Mouse (Mus musculus): ENCODE measurements at regions not wholly inside any gene's neighbourhood (a gene's known extent, or its start where the extent isn't known, plus 50 kb on each side); places are given as distances from the start of the nearest gene placed in this dataset.

DNA sequence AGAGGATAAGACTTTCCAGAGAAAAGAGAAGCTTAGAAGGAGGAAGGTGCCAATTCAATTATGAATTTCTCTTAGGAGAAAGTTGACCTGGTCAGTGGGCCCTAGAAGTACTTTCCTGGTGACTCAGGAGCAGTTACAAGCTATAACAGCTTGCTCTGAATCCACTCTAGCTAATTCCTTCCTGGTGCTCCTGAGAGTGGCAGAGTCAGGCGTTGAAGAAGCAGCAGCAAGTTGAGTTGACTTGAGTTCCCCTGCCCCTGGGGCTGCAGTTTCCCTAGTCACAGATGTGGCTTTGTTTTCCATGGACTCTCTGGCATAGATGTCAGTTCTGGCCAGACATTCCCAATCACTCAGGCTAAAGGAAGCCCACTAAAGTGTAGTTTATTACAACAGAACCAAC lies 85.9 kb downstream of the Osr1 start:
- DNase-seq (ENCODE audit: low spot score) = peak; percentile 30
- H3K9me3 ChIP-seq = no peaks in the 10 kb centered on the region
- no peak overlapping the region for H3K4me3 ChIP-seq
- H3K27me3 ChIP-seq (replicated peaks; ENCODE audit: low read depth, poor library complexity, severe bottlenecking) = no peaks in the 10 kb centered on the region
- H3K4me1 ChIP-seq = peaks cover 19% of the 10 kb centered on the region
- no peaks in the 10 kb centered on the region for H3K36me3 ChIP-seq (replicated peaks)
- no peak overlapping the region for H3K27ac ChIP-seq (replicated peaks)
- 14% methylated on average over 1 of the region's 1 CpGs for WGBS

DNA sequence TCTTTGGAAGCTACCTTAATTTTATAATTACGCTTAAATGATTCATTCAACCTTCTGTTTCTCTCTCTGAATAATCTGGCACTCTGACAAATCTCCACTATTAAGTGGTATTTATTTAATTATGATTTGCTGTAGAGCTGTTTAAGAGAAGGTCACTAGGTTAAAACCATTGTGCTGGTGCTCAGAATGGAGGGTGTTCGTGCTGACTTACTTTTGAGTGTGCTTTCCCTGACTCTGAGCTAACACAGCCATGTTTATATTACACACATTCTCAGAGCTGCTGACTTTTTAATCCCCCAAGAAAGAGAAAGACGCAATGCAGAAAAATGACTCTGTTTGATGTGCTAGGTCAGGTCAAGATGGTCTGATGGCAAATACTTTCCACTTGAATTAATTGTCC lies 86.4 kb downstream of the Osr1 start:
- Histone ChIP-seq H3K27me3 (replicated peaks; ENCODE audit: low read depth, poor library complexity, severe bottlenecking) (no peaks in the 10 kb centered on the region), H3K9me3 (no peaks in the 10 kb centered on the region), H3K27ac (replicated peaks) (no peak overlapping the region), H3K36me3 (replicated peaks) (no peaks in the 10 kb centered on the region), H3K4me3 (no peak overlapping the region), H3K4me1 (peaks cover 19% of the 10 kb centered on the region)
- WGBS = 43% methylated on average over 3 of the region's 3 CpGs
- DNase-seq (ENCODE audit: low spot score) = no peak

DNA sequence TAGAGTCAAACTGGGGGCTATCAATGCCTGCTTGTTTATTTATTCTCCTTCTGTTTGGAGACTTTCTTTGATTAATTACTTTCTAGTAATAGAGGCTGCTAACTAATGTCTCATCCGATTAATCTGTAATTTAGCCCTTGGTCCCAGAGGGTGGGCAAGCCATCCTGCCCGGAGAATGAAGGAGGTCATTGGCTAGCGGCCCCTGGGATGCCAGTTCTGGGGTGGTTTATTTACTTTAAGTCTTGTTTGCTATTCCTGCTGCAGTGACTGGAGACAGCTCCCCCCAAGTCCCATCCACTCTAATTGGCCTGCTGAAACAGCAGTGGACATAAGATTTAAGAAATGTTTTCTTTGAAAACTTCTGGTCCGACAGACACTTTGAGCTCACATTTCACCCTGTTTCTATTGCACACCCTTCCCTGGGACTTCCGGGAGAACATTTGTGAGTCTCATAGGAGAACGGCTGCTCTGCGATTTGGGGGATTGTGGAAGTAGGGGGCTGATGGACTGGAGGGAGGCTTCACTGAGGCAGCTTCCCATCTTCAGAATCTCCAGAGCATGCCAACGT lies 87.4 kb downstream of the Osr1 start:
- H3K4me1 ChIP-seq = peaks cover 19% of the 10 kb centered on the region
- 47% methylated on average over 8 of the region's 8 CpGs for WGBS
- H3K4me3 ChIP-seq = no peak overlapping the region
- H3K27ac ChIP-seq (replicated peaks) = no peak overlapping the region
- no peaks in the 10 kb centered on the region for H3K27me3 ChIP-seq (replicated peaks; ENCODE audit: low read depth, poor library complexity, severe bottlenecking)
- H3K36me3 ChIP-seq (replicated peaks) = no peaks in the 10 kb centered on the region
- DNase-seq (ENCODE audit: low spot score) = peak; percentile 31
- no peaks in the 10 kb centered on the region for H3K9me3 ChIP-seq

DNA sequence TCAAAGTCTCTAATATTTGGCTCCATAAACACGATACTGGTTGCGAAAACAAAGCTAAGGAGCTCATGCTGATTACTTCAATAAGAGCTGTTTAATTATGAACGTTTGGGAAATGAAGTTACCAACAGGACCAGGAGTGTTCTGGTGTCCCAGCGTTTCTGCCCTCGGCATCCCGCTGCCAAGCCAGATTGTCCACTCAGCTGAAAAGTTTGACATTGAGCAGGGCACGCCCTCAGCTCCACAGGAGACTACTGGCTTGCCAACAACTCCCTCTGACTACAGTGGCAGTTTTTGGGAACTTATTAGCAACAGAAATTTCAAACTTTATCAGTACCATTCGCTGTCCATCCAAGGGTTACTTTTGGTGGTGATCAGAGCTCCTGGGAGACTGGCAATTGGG lies 87.9 kb downstream of the Osr1 start:
- no peak for DNase-seq (ENCODE audit: low spot score)
- Histone ChIP-seq H3K27ac (replicated peaks) (no peak overlapping the region), H3K27me3 (replicated peaks; ENCODE audit: low read depth, poor library complexity, severe bottlenecking) (no peaks in the 10 kb centered on the region), H3K36me3 (replicated peaks) (no peaks in the 10 kb centered on the region), H3K4me1 (peaks cover 19% of the 10 kb centered on the region), H3K4me3 (no peak overlapping the region), H3K9me3 (no peaks in the 10 kb centered on the region)
- WGBS = 67% methylated on average over 8 of the region's 8 CpGs

DNA sequence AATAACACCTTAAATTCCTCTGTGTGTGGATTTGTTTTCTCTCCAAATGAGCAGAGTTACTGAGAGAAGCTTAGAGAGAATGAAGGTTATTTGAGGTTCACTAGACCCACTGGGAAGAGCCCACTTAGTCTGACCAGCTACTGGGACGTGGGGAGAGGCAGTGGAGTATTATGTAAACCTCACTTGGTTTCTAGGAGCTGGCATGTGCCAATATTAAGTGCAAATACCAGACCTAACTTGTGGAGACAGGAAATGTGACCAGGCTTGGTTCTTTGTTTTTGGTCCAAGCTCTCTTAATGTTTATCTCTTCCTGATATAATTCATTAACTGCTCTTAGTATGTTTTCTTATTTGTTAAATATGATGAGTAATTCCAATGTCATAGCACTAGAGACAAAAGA lies 90.4 kb downstream of the Osr1 start:
- DNase-seq (ENCODE audit: low spot score) = no peak
- H3K4me3 ChIP-seq = no peak overlapping the region
- WGBS = 54% methylated on average over 1 of the region's 1 CpGs
- no peaks in the 10 kb centered on the region for H3K9me3 ChIP-seq
- peaks cover 19% of the 10 kb centered on the region for H3K4me1 ChIP-seq
- no peak overlapping the region for H3K27ac ChIP-seq (replicated peaks)
- no peaks in the 10 kb centered on the region for H3K27me3 ChIP-seq (replicated peaks; ENCODE audit: low read depth, poor library complexity, severe bottlenecking)
- H3K36me3 ChIP-seq (replicated peaks) = no peaks in the 10 kb centered on the region

DNA sequence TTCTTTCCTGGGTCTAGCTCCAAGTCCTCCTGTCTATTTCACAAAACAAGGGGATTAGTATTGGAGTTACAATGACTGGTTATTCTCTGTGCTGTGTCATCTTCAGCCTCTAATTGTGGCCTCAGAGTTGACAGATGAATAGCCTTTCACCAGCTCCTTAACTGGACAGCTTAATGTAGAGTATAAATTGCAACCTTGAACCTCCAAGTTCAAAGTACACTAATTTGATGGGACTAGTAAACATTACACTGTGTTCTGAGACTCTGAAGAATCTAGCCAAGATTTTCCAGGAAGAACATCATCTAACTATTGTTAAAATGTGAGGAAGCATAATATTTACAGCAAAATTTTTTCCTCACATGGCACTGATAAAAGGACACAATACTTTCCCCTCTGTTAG lies 118.9 kb downstream of the Osr1 start:
- no peak for DNase-seq (ENCODE audit: low spot score)
- Histone ChIP-seq H3K36me3 (replicated peaks) (no peaks in the 10 kb centered on the region), H3K4me1 (no peaks in the 10 kb centered on the region), H3K9me3 (no peaks in the 10 kb centered on the region), H3K4me3 (no peak overlapping the region), H3K27ac (replicated peaks) (no peak overlapping the region), H3K27me3 (replicated peaks; ENCODE audit: low read depth, poor library complexity, severe bottlenecking) (no peaks in the 10 kb centered on the region)

DNA sequence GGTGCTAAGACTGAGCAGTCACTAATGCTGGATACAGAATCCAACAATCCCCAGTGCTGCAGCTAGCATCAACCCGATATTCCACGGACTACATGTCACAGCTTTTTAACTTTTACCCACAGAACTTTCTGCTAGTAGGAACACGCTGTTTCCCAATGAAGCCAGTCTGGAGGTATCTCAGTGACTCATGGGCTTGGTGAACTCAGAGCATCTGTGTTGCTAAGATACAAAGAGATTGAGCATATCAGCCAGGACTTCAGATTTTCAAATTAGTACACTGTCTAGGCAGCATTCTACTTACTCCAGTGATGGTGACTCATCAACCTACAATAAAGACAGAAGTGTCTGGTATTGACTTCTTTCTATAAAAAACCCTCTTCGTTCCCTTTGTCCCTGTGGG lies 119.6 kb downstream of the Osr1 start:
- DNase-seq (ENCODE audit: low spot score) = no peak
- no peak overlapping the region for H3K4me3 ChIP-seq
- 89% methylated on average over 4 of the region's 4 CpGs for WGBS
- no peak overlapping the region for H3K27ac ChIP-seq (replicated peaks)
- no peaks in the 10 kb centered on the region for H3K27me3 ChIP-seq (replicated peaks; ENCODE audit: low read depth, poor library complexity, severe bottlenecking)
- no peaks in the 10 kb centered on the region for H3K4me1 ChIP-seq
- H3K9me3 ChIP-seq = no peaks in the 10 kb centered on the region
- no peaks in the 10 kb centered on the region for H3K36me3 ChIP-seq (replicated peaks)

DNA sequence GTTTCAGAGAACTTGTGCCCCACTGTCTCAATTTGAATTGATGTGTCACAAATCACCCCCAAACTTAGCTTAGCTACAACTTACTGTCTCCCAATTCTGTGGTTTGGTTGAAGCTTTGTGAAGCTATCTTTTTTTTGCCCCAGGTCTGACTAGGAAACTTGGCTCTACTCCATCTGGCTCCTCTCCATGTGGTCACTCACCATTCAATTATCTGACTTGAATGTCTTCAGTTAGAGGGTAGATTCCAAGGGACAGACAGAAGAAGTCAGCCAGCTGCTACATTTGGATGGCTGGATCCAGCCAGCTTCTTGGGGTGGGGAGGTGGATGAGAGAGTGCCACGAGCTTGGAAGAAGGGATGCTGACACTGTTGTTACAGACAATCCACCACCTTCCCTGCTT lies 163.0 kb downstream of the Osr1 start:
- DNase-seq (ENCODE audit: low spot score) = no peak
- no peaks in the 10 kb centered on the region for H3K36me3 ChIP-seq (replicated peaks)
- WGBS = 83% methylated on average over 1 of the region's 1 CpGs

DNA sequence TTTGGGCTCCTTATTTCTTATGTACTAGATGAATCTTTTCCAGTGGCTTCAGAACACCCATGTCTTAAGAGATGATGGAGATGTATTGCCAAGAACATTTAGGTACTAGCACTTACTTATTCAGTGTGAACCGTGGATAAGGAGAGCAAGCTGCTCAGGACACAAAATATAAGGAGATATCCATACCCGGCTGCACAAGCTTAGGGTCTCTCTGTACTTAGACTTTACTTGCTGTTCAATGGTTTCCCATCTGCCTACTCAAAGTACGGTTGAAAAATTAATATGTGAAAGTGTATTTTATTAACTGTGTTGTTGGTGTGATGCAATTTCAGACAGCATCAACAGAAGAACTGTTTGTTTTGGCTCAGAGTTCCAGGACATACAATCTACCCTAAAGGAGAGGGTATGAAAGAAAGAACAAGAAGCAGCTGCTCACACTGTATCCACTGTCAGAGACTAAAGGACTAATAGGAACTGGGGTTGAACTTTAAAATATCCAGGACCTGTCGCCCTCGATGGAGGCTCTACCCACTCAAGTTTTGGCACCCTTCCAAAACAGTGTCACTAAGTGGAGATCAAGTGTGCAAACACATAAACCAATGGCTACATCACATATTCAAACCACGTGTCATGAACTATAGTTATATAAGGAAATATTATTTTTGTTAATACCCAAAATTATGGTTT lies 174.9 kb downstream of the Osr1 start:
- peaks cover 7% of the 10 kb centered on the region; the same call in 1 of the 2 replicates for H3K4me1 ChIP-seq
- no peak for DNase-seq (ENCODE audit: low spot score)
- 91% methylated on average over 6 of the region's 6 CpGs for WGBS
- no peaks in the 10 kb centered on the region for H3K9me3 ChIP-seq
- no peaks in the 10 kb centered on the region for H3K27me3 ChIP-seq (replicated peaks; ENCODE audit: low read depth, poor library complexity, severe bottlenecking)
- no peaks in the 10 kb centered on the region for H3K36me3 ChIP-seq (replicated peaks)
- H3K4me3 ChIP-seq = no peak overlapping the region
- no peak overlapping the region for H3K27ac ChIP-seq (replicated peaks)

More for the DNA sequence above, 163.0 kb downstream of the Osr1 start:
- no peak overlapping the region for H3K4me3 ChIP-seq
- H3K27ac ChIP-seq (replicated peaks) = no peak overlapping the region
- no peaks in the 10 kb centered on the region for H3K27me3 ChIP-seq (replicated peaks; ENCODE audit: low read depth, poor library complexity, severe bottlenecking)
- H3K9me3 ChIP-seq = no peaks in the 10 kb centered on the region
- no peaks in the 10 kb centered on the region for H3K4me1 ChIP-seq

DNA sequence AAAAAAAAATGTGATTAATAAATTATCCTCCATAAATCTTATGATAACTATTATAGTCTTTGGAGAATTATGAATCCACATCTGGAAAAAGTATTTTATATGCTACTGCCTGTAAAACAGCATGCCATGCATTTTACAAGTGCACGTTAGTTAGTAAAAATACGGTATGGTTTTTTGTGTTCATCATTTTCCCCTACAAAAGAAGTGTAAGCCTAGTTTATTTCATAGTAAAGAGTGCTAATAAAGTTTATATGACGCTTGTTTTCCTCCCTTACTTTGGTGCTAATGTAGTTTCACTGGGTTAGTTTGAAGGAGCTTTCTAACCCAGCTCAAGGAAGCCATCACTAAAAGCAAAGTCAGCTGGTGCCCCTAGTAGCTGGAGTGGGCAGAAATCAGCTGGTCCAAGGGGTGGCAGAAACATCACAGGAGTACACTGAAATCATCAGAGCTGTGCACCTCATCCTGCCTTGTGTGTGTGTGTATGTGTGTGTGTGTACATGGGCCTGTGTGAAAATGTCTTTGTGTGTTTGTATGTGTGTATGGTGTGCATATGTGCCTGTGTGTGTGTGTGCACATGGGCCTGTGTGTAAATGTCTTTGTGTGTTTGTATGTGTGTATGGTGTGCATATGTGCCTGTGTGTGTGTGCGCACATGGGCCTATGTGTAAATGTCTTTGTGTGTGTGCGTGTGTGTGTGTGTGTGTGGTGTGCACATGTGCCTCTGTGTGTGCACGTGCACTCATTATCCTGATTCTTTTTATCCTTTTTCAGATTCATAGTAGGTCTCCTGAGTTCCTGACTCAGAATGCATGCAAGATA lies 181.6 kb downstream of the Osr1 start:
- Histone ChIP-seq H3K4me1 (peaks cover 7% of the 10 kb centered on the region; the same call in 1 of the 2 replicates), H3K27me3 (replicated peaks; ENCODE audit: low read depth, poor library complexity, severe bottlenecking) (no peaks in the 10 kb centered on the region), H3K27ac (replicated peaks) (0 out of 2 replicates have a peak overlapping the region, but pooled peaks have one; percentile 7), H3K36me3 (replicated peaks) (no peaks in the 10 kb centered on the region), H3K9me3 (no peaks in the 10 kb centered on the region), H3K4me3 (no peak overlapping the region)
- no peak for DNase-seq (ENCODE audit: low spot score)
- 90% methylated on average over 6 of the region's 6 CpGs for WGBS

DNA sequence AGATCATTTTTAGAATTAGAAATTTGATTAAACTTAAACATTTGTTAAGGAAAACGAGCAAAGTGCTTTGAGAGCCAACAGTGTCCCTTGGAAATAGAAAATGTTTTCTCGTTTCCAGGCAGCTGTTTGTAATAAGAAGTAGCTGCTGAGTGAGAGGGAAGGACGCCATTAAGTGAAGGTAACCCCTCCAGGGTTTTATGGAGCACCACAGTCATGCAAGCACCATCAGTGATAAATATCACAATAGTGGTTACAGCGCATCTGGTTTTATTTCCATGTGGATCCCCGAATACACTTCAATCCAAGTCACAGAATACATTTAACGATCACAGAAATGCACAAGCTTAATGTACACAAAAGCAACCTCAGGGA lies 182.1 kb downstream of the Osr1 start:
- Histone ChIP-seq H3K4me3 (no peak overlapping the region), H3K27me3 (replicated peaks; ENCODE audit: low read depth, poor library complexity, severe bottlenecking) (no peaks in the 10 kb centered on the region), H3K27ac (replicated peaks) (0 out of 2 replicates have a peak overlapping the region, but pooled peaks have one; percentile 7), H3K4me1 (peaks cover 4% of the 10 kb centered on the region; the same call in 1 of the 2 replicates), H3K9me3 (no peaks in the 10 kb centered on the region), H3K36me3 (replicated peaks) (no peaks in the 10 kb centered on the region)
- no peak for DNase-seq (ENCODE audit: low spot score)
- 68% methylated on average over 6 of the region's 6 CpGs for WGBS

DNA sequence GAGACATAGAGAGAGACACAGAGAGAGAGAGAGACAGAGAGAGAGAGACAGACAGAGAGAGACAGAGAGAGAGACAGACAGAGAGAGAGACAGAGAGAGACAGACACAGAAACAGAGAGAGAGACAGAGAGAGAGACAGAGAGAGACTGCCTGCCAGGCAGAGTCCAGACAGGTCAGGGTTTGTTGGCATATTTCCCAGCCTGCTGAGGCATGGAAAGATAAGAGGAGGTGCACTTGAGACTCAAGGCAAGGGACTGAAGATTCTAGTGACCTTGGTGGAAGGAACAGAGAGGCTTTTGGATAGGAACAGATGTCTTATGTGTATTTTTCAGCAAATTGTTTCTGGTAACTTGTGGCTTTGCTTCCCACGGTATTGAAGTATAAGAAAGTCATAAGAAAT lies 186.5 kb downstream of the Osr1 start:
- no peaks in the 10 kb centered on the region for H3K36me3 ChIP-seq (replicated peaks)
- WGBS = 60% methylated on average over 1 of the region's 1 CpGs
- DNase-seq (ENCODE audit: low spot score) = no peak
- no peak overlapping the region for H3K4me3 ChIP-seq
- no peaks in the 10 kb centered on the region for H3K9me3 ChIP-seq
- no peaks in the 10 kb centered on the region for H3K27me3 ChIP-seq (replicated peaks; ENCODE audit: low read depth, poor library complexity, severe bottlenecking)
- H3K27ac ChIP-seq (replicated peaks) = no peak overlapping the region
- H3K4me1 ChIP-seq = no peaks in the 10 kb centered on the region

DNA sequence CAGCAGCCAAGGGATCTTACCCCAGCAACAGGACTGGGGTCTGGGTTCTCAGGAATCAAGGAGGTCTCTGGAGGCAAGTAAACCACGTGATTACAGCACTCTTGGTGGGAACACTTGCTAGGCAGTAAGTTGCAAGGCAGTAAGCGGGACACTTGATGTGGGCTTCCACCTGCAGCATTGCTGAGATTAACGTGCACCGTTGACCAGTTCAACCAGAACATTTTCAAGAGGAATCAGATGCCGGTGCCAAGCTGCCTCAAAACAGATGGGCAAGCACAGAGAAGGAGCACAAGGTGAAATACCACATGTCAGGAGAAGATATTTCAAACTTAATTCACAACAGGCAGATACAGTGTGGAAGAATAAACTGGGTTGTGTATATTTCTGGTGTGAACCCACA lies 190.9 kb downstream of the Osr1 start:
- H3K4me3 ChIP-seq = no peak overlapping the region
- H3K36me3 ChIP-seq (replicated peaks) = no peaks in the 10 kb centered on the region
- 52% methylated on average over 5 of the region's 5 CpGs for WGBS
- no peaks in the 10 kb centered on the region for H3K9me3 ChIP-seq
- H3K27ac ChIP-seq (replicated peaks) = no peak overlapping the region
- H3K4me1 ChIP-seq = no peaks in the 10 kb centered on the region
- no peak for DNase-seq (ENCODE audit: low spot score)
- H3K27me3 ChIP-seq (replicated peaks; ENCODE audit: low read depth, poor library complexity, severe bottlenecking) = no peaks in the 10 kb centered on the region

Measured in embryonic facial prominence, embryonic 10.5 days (tissue).